Mouse (Mus musculus): Measurements from ENCODE around the gene Lcp2.

Gene Lcp2

DNA sequence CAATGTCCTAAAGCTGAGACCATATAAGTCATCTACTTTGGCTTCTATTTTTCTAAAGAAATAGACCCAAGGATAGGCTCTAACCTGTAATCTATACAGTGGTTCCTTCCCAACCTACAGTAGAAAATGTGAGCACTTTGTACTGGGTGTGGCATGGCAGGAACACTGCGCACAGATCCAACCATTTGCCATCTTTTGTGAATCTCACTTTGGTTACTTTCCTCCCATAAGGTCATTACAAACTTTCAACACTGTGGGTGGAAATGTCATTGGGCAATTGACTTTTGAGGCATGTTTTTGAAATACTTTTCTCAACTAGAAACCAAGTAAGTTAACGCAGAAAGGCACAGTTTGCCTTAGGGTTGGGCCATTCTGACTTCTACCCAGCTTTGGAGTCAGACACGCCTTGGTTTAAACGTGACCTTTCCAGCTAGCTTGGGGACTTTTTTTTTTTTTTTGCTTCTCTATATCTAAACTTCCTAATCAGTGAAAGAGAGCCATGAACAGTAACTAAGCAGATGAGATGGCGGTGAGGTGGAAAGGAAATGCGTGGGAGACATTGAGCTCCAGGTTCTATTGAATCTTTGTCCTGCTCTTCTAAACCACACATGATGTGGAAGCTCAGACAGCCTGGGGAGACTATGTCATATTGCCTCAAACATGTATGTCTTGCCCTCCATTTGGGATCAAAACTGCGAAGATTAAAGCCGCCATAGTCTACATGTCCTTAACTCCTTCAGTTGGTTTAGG lies 1.8 kb downstream of the Lcp2 start:
- DNase-seq, result no peak

- no peak for DNase-seq
Observed at GRCm38 (mm10) chr11:34049125-34049379, 2.3 kb downstream of the Lcp2 start.

- no peak for DNase-seq
Observed at GRCm38 (mm10) chr11:34050063-34050462, 3.3 kb downstream of the Lcp2 start.

GRCm38 (mm10) chr11:34050643-34051042 lies 3.9 kb downstream of the Lcp2 start:
- DNase-seq, result no peak

- DNase-seq, result no peak
Observed at GRCm38 (mm10) chr11:34053031-34053818, 6.5 kb downstream of the Lcp2 start.

GRCm38 (mm10) chr11:34054031-34054727 lies 7.5 kb downstream of the Lcp2 start:
- no peak for DNase-seq

DNA sequence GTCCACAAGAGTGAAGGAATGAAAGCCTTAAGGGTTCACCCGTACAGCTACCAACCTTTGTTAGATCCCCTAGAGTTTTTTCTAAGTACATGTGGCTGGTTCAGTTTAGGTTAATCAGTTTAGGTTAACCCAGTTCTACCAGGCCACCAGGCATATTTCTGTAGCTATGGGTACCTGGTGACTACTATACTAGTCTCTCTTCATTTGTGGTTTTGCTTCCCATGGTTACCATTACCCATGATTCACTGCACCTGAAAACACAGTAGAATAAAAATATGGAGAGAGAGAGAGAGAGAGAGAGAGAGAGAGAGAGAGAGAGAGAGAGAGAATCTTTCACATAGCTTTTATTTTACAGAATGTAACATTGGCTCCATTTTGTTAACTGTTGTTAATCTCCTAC lies 10.0 kb downstream of the Lcp2 start:
- no peak for DNase-seq

- DNase-seq, result peak; percentile 17
Observed at GRCm38 (mm10) chr11:34058332-34058731, 11.6 kb downstream of the Lcp2 start.

DNA sequence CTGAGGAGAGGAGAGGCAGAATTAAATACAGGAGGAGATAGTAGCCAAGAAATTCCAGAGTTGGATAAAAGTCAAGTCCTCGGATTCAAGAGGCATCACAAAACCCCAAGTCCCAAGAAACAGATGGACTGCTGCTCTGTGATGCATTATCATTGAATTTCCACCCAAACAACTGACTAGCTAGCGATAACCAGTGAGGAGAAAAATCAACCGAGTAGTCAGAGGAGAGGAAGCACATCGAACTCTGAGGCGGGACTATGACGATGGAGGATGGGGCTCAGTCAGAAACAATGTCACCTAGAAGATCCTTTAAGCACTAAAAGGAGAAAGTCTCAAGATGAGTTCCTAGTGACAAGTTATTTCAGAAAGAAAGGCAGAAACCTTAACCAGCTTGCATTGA lies 12.2 kb downstream of the Lcp2 start:
- no peak for DNase-seq

- DNase-seq, result peak; percentile 70
Observed at GRCm38 (mm10) chr11:34061740-34062139, 15.0 kb downstream of the Lcp2 start.

GRCm38 (mm10) chr11:34063257-34063656 lies 16.5 kb downstream of the Lcp2 start:
- DNase-seq, result no peak

DNA sequence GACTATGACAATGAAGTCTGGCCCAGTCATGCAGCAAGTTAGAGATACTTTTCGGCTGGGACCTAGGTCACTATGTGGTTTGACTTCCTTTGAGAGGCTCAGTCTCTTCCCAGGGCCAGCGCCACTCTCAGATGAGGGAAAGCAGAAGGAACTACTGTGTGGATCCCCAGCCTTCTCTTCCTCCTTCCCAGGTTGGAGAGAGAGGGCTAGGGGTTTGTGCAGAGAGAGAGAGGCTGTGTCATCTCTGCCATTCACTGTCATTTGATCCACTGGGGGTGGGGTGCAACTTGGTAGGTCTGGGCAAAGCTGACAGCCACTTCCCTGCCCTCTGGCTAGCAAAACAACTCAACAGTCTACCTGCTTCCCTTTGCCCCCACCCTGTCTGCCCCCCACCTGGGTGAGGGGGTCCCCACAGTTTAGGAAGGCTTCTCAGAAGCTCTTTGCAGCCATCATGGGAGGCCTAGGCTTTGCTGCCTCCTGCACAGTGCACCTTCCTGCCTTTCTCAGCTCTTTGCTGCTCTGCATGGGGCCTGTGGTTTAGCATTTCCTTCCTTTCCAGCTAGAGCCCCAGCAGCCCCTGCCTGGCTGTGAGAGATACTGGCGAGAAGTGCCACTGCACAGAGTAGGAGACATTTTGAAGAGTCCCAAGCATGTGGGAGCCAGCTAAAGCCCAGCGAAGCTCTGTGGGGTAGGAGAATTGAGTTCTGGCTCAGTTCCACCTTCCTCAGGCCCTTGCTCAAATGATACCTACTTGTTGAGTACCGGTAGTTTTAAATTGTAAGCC lies 17.2 kb downstream of the Lcp2 start:
- peak; percentile 93 for DNase-seq

GRCm38 (mm10) chr11:34070596-34070995 lies 23.9 kb downstream of the Lcp2 start:
- peak; percentile 77 for DNase-seq

GRCm38 (mm10) chr11:34072309-34072708 lies 25.6 kb downstream of the Lcp2 start:
- DNase-seq, result peak; percentile 96

GRCm38 (mm10) chr11:34073776-34074175 lies 27.1 kb downstream of the Lcp2 start:
- DNase-seq, result peak; percentile 93

- DNase-seq, result no peak
Observed at GRCm38 (mm10) chr11:34077870-34078269, 31.1 kb downstream of the Lcp2 start.

DNA sequence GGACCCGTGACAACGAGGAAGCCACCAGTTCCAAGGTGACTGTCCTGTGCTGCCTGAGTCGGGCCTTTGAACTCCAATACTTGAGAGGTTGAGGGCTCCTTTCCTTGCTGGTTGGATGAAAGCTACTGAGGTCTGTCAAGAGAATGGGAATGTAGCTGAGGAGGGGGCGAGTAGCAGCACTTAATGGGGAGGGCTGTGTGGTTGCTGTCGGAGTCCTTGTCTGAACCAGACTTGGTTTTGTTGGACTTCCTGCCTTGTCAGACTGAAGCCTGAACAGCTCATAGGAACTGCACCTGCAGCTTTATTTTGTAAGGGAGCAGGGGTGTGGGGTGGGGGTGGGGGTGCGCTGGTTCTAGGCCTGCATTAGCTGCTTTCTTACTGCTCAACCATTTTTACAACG lies 31.9 kb downstream of the Lcp2 start:
- DNase-seq, result no peak

DNA sequence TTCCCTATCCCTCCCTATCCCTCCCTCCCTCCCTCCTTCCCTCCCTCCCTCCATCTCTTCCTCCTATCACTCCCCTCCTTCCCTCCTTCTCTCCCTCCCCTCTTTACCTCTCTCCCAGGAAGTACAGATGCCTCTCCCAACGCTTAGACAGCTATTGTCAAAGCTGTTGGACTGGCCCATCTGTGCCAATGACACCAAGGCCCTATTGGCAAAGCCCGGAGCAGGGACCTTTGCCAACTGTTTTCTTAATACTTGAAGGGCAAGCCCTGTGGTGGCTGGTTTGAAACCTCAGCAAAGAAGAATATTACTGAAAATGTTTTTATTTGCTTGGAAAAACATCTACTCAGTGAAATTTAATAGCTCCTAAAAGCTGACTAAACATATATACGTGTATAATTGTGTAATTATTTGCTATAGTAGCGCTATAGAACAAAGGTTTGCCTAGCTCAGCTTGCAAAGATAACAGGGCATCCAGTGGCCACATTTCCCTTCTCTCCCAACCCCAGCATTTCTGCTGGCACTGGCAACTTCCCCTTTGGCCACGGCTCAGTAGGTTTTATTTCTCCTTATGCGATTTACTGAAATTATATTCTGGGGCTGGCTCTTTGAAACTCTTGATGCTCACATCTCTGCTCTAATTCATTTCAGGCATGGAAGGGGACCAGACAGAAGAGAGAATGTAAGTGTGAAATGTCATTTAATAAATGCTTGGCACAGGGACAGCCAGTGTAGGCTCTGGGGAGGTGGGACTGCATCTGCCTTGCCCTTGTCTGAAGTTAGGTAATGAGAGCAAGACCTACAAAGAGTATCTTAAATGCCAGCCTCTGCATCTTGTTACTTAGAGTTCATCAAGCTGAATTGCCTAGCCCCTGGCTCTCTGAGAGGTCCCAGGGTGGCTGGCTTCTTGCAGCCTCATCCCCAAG lies 33.1 kb downstream of the Lcp2 start:
- no peak for DNase-seq

GRCm38 (mm10) chr11:34083795-34084194 lies 37.1 kb downstream of the Lcp2 start:
- DNase-seq, result peak; percentile 82

- peak; percentile 40 for DNase-seq
Observed at GRCm38 (mm10) chr11:34084639-34085038, 37.9 kb downstream of the Lcp2 start.

DNA sequence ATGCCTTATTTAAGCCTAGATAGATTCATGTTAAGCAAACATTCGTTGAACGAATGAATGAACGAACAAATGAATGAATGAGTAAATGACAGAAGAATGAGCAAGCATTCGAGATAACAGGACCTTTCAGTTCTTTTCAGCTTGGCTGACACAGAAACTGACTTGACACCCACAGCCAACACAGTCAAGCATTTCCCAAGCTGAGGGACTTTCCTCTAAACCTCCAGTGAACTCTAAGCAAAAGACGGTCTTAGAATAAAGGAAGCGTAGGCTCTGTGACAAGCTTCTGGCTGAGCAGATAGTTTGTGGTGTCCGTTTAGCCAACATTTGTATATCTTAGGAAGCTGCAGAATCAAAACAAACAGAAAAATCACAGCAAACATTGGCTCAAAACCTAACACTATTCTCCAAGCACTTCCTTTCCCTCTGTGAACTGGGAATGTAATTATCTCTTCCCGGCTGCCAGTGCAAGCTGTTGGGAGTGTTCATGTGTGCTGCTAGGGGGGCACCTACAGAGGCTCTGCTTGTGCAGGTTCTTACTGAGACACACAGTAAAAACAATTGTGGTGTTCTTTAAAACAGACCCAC lies 39.5 kb downstream of the Lcp2 start:
- DNase-seq, result peak; percentile 85

GRCm38 (mm10) chr11:34087064-34087463 lies 40.3 kb downstream of the Lcp2 start:
- peak; percentile 68 for DNase-seq

Measured in heart, adult 11 months (tissue).